10 mouse cellular contexts compared by ENCODE assay signal in the genomic region with DNA sequence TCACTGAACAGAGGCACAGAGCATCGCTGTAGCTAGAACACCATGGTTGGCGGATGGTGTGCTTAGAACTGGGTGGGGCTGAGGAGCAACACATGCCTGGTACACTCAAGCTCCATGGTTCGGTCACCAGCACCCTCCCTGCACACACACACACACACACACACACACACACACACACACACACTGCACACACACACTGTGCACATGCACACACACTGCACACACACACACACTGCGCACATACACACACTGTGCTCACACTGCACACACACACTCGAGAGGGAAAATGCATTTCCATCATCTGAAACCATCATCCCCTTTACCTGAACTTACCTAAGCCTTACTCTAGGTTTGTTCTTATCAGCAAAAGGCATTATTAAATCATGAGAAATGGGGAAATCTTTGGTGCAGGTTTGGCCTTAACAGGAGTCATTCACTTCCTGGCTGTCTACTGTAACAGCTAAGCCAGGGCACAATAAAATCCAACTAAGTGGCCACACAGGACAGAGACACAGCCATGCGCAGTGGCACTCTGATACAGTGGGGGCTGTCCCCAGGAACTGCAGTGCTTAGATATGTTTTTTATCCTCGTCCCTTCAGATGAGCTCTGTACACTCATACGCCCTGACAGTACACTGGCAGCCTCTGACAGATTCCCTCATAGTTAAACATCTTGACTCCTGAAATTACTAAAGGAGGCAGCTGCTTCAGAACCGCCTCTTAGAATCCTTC. TPM values are rescaled to one million over a fixed set of nuclear protein-coding genes. Genes with fewer than 3 reads are reported as not detected.
DNase-seq lines count a peak whose midpoint lies in the region; ATAC-seq lines count a peak whose summit lies in the region.
"Had no signal": no experiment of that assay in that cellular context is flagged by ENCODE, and none has a peak within 500 bp of the region (broad histone marks: within the 10 kb centered on the region; RNA-seq: fewer than 3 reads in every experiment).

No protein-coding gene starts in this region.

- peak overlapping the region; percentile 24 for H3K4me2 ChIP-seq in kidney, embryonic 15.5 days
- no peak overlapping the region for H3K4me2 ChIP-seq in hindbrain, embryonic 15.5 days
- H3K4me2 ChIP-seq in neural tube, embryonic 12.5 days (replicated peaks), result peak overlapping the region; percentile 20; the same call in 1 of the 2 replicates

- H3K27me3 ChIP-seq in kidney, embryonic 15.5 days, result no peaks in the 10 kb centered on the region
- H3K27me3 ChIP-seq in forebrain, embryonic 10.5 days (ENCODE audit: poor library complexity, severe bottlenecking), result no peaks in the 10 kb centered on the region
- no peaks in the 10 kb centered on the region for H3K27me3 ChIP-seq in hindbrain, embryonic 15.5 days
- H3K27me3 ChIP-seq in neural tube, embryonic 12.5 days (replicated peaks), result no peaks in the 10 kb centered on the region

- H3K4me3 ChIP-seq in kidney, embryonic 15.5 days (replicated peaks), result no peak overlapping the region
- H3K4me3 ChIP-seq in forebrain, embryonic 10.5 days, result no peak overlapping the region
- no peak overlapping the region for H3K4me3 ChIP-seq in hindbrain, embryonic 15.5 days
- no peak overlapping the region for H3K4me3 ChIP-seq in neural tube, embryonic 12.5 days
- H3K4me3 ChIP-seq: megakaryocyte, embryonic 14.5 days had no signal

- peaks cover 80% of the 10 kb centered on the region for H3K4me1 ChIP-seq in kidney, embryonic 15.5 days
- H3K4me1 ChIP-seq in forebrain, embryonic 10.5 days, result peaks cover 68% of the 10 kb centered on the region
- H3K4me1 ChIP-seq in hindbrain, embryonic 15.5 days (replicated peaks), result peaks cover 33% of the 10 kb centered on the region
- H3K4me1 ChIP-seq in neural tube, embryonic 12.5 days, result peaks cover 34% of the 10 kb centered on the region

- ATAC-seq in kidney, embryonic 15.5 days (replicated peaks; ENCODE audit: low FRiP score), result peak; percentile 20; the same call in 1 of the 2 replicates
- peak; percentile 38; the same call in 1 of the 2 replicates for ATAC-seq in hindbrain, embryonic 15.5 days (ENCODE audit: low FRiP score, low read depth)
- no peak for ATAC-seq in neural tube, embryonic 12.5 days (ENCODE audit: low FRiP score, low read depth)

- H3K9ac ChIP-seq in kidney, embryonic 15.5 days, result no peak overlapping the region
- H3K9ac ChIP-seq in hindbrain, embryonic 15.5 days, result no peak overlapping the region
- H3K9ac ChIP-seq in neural tube, embryonic 12.5 days, result no peak overlapping the region

- H3K36me3 ChIP-seq in kidney, embryonic 15.5 days, result 0 out of 2 replicates have a peak, but pooled peaks cover 3% of the 10 kb centered on the region
- H3K36me3 ChIP-seq in forebrain, embryonic 10.5 days (replicated peaks), result peaks cover 7% of the 10 kb centered on the region
- H3K36me3 ChIP-seq in hindbrain, embryonic 15.5 days, result no peaks in the 10 kb centered on the region
- no peaks in the 10 kb centered on the region for H3K36me3 ChIP-seq in neural tube, embryonic 12.5 days

- no peaks in the 10 kb centered on the region for H3K9me3 ChIP-seq in kidney, embryonic 15.5 days (replicated peaks)
- no peaks in the 10 kb centered on the region for H3K9me3 ChIP-seq in forebrain, embryonic 10.5 days
- no peaks in the 10 kb centered on the region for H3K9me3 ChIP-seq in hindbrain, embryonic 15.5 days
- no peaks in the 10 kb centered on the region for H3K9me3 ChIP-seq in neural tube, embryonic 12.5 days

- 59% methylated on average over 9 of the region's 9 CpGs for WGBS in kidney, embryonic 15.5 days
- 70% methylated on average over 9 of the region's 9 CpGs for WGBS in forebrain, embryonic 10.5 days
- WGBS in hindbrain, embryonic 15.5 days, result 63% methylated on average over 9 of the region's 9 CpGs
- WGBS in neural tube, embryonic 12.5 days, result 71% methylated on average over 9 of the region's 9 CpGs

- no peak for DNase-seq in kidney, adult 11 months
- DNase-seq in forebrain, embryonic 10.5 days (ENCODE audit: extremely low spot score, low spot score), result no peak
- no peak for DNase-seq in liver
- no peak for DNase-seq in frontal cortex, postnatal 10 days (ENCODE audit: low spot score in 2 of 2)
- DNase-seq: cerebellum, adult 18-20 months; right cerebral cortex, postnatal 14 days had no signal

- peak overlapping the region; percentile 83 for H3K27ac ChIP-seq in kidney, embryonic 15.5 days
- peak overlapping the region; percentile 87 for H3K27ac ChIP-seq in forebrain, embryonic 10.5 days
- peak overlapping the region; percentile 9; the same call in 1 of the 2 replicates for H3K27ac ChIP-seq in hindbrain, embryonic 15.5 days (replicated peaks)
- H3K27ac ChIP-seq in neural tube, embryonic 12.5 days, result no peak overlapping the region

RNA-seq across cellular contexts. Expression of a gene that starts 49.1 kb away (rescaled TPM):
- 297 and 335 TPM in 2 replicates for polyA plus RNA-seq in kidney, embryonic 15.5 days (2015; fragmentation: Nextera tagmentation; extraction: Ambion mirVana)
- 123 and 129 TPM in 2 replicates for polyA plus RNA-seq in forebrain, embryonic 10.5 days (2016; fragmentation: Nextera tagmentation; extraction: Ambion mirVana)
- 91.8 and 92.1 TPM in 2 replicates for polyA plus RNA-seq in hindbrain, embryonic 15.5 days (2015; fragmentation: Nextera tagmentation; extraction: Ambion mirVana)
- polyA plus RNA-seq in neural tube, embryonic 12.5 days (2016; fragmentation: Nextera tagmentation; extraction: Ambion mirVana), result 142 and 154 TPM in 2 replicates

RNA-seq across cellular contexts. Expression of a gene that starts 49.1 kb away (rescaled TPM):
- 108 and 116 TPM in 2 replicates for polyA plus RNA-seq in kidney, embryonic 15.5 days (2015; fragmentation: Nextera tagmentation; extraction: Ambion mirVana)
- 47.1 and 49.4 TPM in 2 replicates for polyA plus RNA-seq in forebrain, embryonic 10.5 days (2016; fragmentation: Nextera tagmentation; extraction: Ambion mirVana)
- polyA plus RNA-seq in hindbrain, embryonic 15.5 days (2015; fragmentation: Nextera tagmentation; extraction: Ambion mirVana), result 43.0 and 43.6 TPM in 2 replicates
- polyA plus RNA-seq in neural tube, embryonic 12.5 days (2016; fragmentation: Nextera tagmentation; extraction: Ambion mirVana), result 70.7 and 76.7 TPM in 2 replicates
